In the genomic region with DNA sequence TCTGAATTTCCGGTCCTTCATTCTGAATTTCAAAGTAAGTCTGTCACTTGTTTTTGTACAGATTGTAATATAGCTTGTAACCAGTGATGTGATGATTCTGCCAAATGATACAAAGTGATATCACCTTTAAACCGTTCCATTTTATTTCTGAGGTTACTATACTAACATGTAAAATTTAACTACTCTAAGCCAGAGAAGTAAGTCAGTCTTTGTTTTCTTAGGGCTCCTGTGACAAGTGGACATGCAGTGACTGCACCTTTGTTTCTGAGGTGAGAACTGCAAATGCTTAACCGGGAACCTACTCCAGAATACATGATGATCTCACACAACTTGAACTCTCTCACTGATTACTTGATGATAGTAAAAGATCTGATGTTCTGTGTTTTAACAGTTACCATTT, we compare ENCODE assay signal across 8 mouse cellular contexts. TPM values are rescaled to one million over a fixed set of nuclear protein-coding genes. Genes with fewer than 3 reads are reported as not detected.
DNase-seq lines count a peak whose midpoint lies in the region; ATAC-seq and TF ChIP-seq lines count a peak whose summit lies in the region.

No protein-coding gene starts in this region.

- peaks cover 31% of the 10 kb centered on the region for H3K36me3 ChIP-seq in heart, embryonic 16.5 days (ENCODE audit: control insufficient read depth, insufficient read depth)
- peaks cover 23% of the 10 kb centered on the region for H3K36me3 ChIP-seq in hindbrain, embryonic 16.5 days (ENCODE audit: control insufficient read depth, insufficient read depth, low read length)
- H3K36me3 ChIP-seq in midbrain, embryonic 15.5 days (replicated peaks), result peaks cover 19% of the 10 kb centered on the region; the same call in 1 of the 2 replicates

- no peak overlapping the region for H3K9ac ChIP-seq in heart, embryonic 16.5 days (ENCODE audit: low read length)
- H3K9ac ChIP-seq in hindbrain, embryonic 16.5 days (ENCODE audit: low read depth, low read length), result no peak overlapping the region
- peak overlapping the region; percentile 32; the same call in 1 of the 2 replicates for H3K9ac ChIP-seq in midbrain, embryonic 15.5 days

- TF ChIP-seq CTCF in bone marrow macrophage, adult 2 months (IDR thresholded peaks at IDR 0.05; ENCODE audit: low read depth, low read length), result no peak

- no peak for ATAC-seq in heart, embryonic 16.5 days (replicated peaks; ENCODE audit: extremely low read depth, insufficient read depth, low FRiP score)
- no peak for ATAC-seq in hindbrain, embryonic 16.5 days
- ATAC-seq in midbrain, embryonic 15.5 days (replicated peaks), result no peak

- H3K27me3 ChIP-seq in heart, embryonic 16.5 days (ENCODE audit: control insufficient read depth, insufficient read depth, low read length), result no peaks in the 10 kb centered on the region
- no peaks in the 10 kb centered on the region for H3K27me3 ChIP-seq in hindbrain, embryonic 16.5 days (replicated peaks; ENCODE audit: control insufficient read depth, insufficient read depth, low read length)
- H3K27me3 ChIP-seq in midbrain, embryonic 15.5 days (replicated peaks), result no peaks in the 10 kb centered on the region

- no peak for TF ChIP-seq POLR2A in bone marrow macrophage, adult 2 months (IDR thresholded peaks at IDR 0.05; ENCODE audit: borderline replicate concordance, low read depth, low read length)

- H3K4me1 ChIP-seq in heart, embryonic 16.5 days (ENCODE audit: control insufficient read depth, insufficient read depth, low read length), result peaks cover 22% of the 10 kb centered on the region
- H3K4me1 ChIP-seq in bone marrow macrophage, adult 2 months (ENCODE audit: control insufficient read depth, insufficient read depth, low read length), result peaks cover 3% of the 10 kb centered on the region; the same call in 1 of the 2 replicates
- peaks cover 28% of the 10 kb centered on the region for H3K4me1 ChIP-seq in hindbrain, embryonic 16.5 days (ENCODE audit: control insufficient read depth, insufficient read depth, low read depth, low read length)
- H3K4me1 ChIP-seq in midbrain, embryonic 15.5 days, result peaks cover 38% of the 10 kb centered on the region

- WGBS in heart, embryonic 16.5 days, result 36% methylated on average over 3 of the region's 3 CpGs
- 32% methylated on average over 3 of the region's 3 CpGs for WGBS in hindbrain, embryonic 16.5 days
- 34% methylated on average over 3 of the region's 3 CpGs for whole genome bisulfite sequencing in midbrain, embryonic 15.5 days

- H3K4me2 ChIP-seq in heart, embryonic 16.5 days (ENCODE audit: low read depth, low read length), result peak overlapping the region; percentile 55
- H3K4me2 ChIP-seq in hindbrain, embryonic 16.5 days (ENCODE audit: low read length), result peak overlapping the region; percentile 46; the same call in 1 of the 2 replicates
- H3K4me2 ChIP-seq in midbrain, embryonic 15.5 days, result peak overlapping the region; percentile 75; the same call in 1 of the 2 replicates

- no peaks in the 10 kb centered on the region for H3K9me3 ChIP-seq in heart, embryonic 16.5 days (replicated peaks; ENCODE audit: control insufficient read depth, low read length)
- H3K9me3 ChIP-seq in hindbrain, embryonic 16.5 days (ENCODE audit: control insufficient read depth, low read length), result no peaks in the 10 kb centered on the region
- no peaks in the 10 kb centered on the region for H3K9me3 ChIP-seq in midbrain, embryonic 15.5 days

- H3K4me3 ChIP-seq in heart, embryonic 16.5 days (ENCODE audit: low read length), result no peak overlapping the region
- 0 out of 2 replicates have a peak overlapping the region, but pooled peaks have one; percentile 7 for H3K4me3 ChIP-seq in bone marrow macrophage, adult 2 months (ENCODE audit: insufficient read depth, low read length)
- H3K4me3 ChIP-seq in hindbrain, embryonic 16.5 days (ENCODE audit: low read length), result no peak overlapping the region; the same call in 1 of the 2 replicates
- no peak overlapping the region for H3K4me3 ChIP-seq in midbrain, embryonic 15.5 days

- no peak for DNase-seq in heart, adult 18-20 months
- no peak for DNase-seq in adrenal gland, adult 2 months
- no peak for DNase-seq in thymus, postnatal 36 days
- no peak for DNase-seq in cerebellum, adult 8-10 months

- H3K27ac ChIP-seq in heart, embryonic 16.5 days (ENCODE audit: low read length), result no peak overlapping the region
- no peak overlapping the region for H3K27ac ChIP-seq in bone marrow macrophage, adult 2 months (ENCODE audit: insufficient read depth, low read depth, low read length)
- H3K27ac ChIP-seq in hindbrain, embryonic 16.5 days (ENCODE audit: low read depth, low read length), result no peak overlapping the region
- H3K27ac ChIP-seq in midbrain, embryonic 15.5 days, result no peak overlapping the region

RNA-seq across cellular contexts. Expression of gene Zbtb37, which starts 3.4 kb away (rescaled TPM):
- 6.5 and 7.9 TPM in 2 replicates for polyA plus RNA-seq in heart, embryonic 16.5 days (2015; fragmentation: Nextera tagmentation; extraction: Ambion mirVana)
- 10 to 100 TPM; 14.2 to 15.7 TPM for total RNA-seq in heart, adult 18-20 months (2021)
- 8.2 and 8.3 TPM in 2 replicates for polyA plus RNA-seq in bone marrow macrophage, adult 2 months (2012; ENCODE audit: insufficient read depth, insufficient read length, missing spikeins)
- 9.6 and 11.8 TPM in 2 replicates for polyA plus RNA-seq in hindbrain, embryonic 16.5 days (2015; fragmentation: Nextera tagmentation; extraction: Ambion mirVana)
- polyA plus RNA-seq in midbrain, embryonic 15.5 days (2015; fragmentation: Nextera tagmentation; extraction: Ambion mirVana), result 14.1 and 15.3 TPM in 2 replicates
- total RNA-seq in adrenal gland, adult 2 months (2021), result 10 to 100 TPM; 13.1 to 16.0 TPM
- polyA plus RNA-seq in adrenal gland, adult 2 months (2012; rRNA removed), result 0.45 and 0.57 TPM in 2 replicates

RNA-seq across cellular contexts. Expression of gene Dars2, which starts 32.5 kb away (rescaled TPM):
- 29.3 and 30.9 TPM in 2 replicates for polyA plus RNA-seq in heart, embryonic 16.5 days (2015; fragmentation: Nextera tagmentation; extraction: Ambion mirVana)
- total RNA-seq in heart, adult 18-20 months (2021), result 10 to 100 TPM; 25.3 to 28.4 TPM
- polyA plus RNA-seq in bone marrow macrophage, adult 2 months (2012; ENCODE audit: insufficient read depth, insufficient read length, missing spikeins), result 11.3 and 15.2 TPM in 2 replicates
- 28.5 and 29.0 TPM in 2 replicates for polyA plus RNA-seq in hindbrain, embryonic 16.5 days (2015; fragmentation: Nextera tagmentation; extraction: Ambion mirVana)
- 24.4 and 24.8 TPM in 2 replicates for polyA plus RNA-seq in midbrain, embryonic 15.5 days (2015; fragmentation: Nextera tagmentation; extraction: Ambion mirVana)
- 10 to 100 TPM; 26.5 to 27.4 TPM for total RNA-seq in adrenal gland, adult 2 months (2021)
- polyA plus RNA-seq in adrenal gland, adult 2 months (2012; rRNA removed), result 6.9 and 11.5 TPM in 2 replicates

RNA-seq across cellular contexts. Expression of gene Cenpl, which starts 32.5 kb away (rescaled TPM):
- polyA plus RNA-seq in heart, embryonic 16.5 days (2015; fragmentation: Nextera tagmentation; extraction: Ambion mirVana), result 21.0 and 22.9 TPM in 2 replicates
- total RNA-seq in heart, adult 18-20 months (2021), result 1 to 10 TPM; 1.0 to 1.2 TPM
- polyA plus RNA-seq in bone marrow macrophage, adult 2 months (2012; ENCODE audit: insufficient read depth, insufficient read length, missing spikeins), result 21.5 and 22.1 TPM in 2 replicates
- polyA plus RNA-seq in hindbrain, embryonic 16.5 days (2015; fragmentation: Nextera tagmentation; extraction: Ambion mirVana), result 10.4 and 11.7 TPM in 2 replicates
- 10.0 and 12.2 TPM in 2 replicates for polyA plus RNA-seq in midbrain, embryonic 15.5 days (2015; fragmentation: Nextera tagmentation; extraction: Ambion mirVana)
- total RNA-seq in adrenal gland, adult 2 months (2021), result 1 to 10 TPM; 1.8 to 2.5 TPM
- polyA plus RNA-seq in adrenal gland, adult 2 months (2012; rRNA removed), result 0.19 and 0.35 TPM in 2 replicates

RNA-seq across cellular contexts. Expression of gene Serpinc1, which starts 59.6 kb away (rescaled TPM):
- 2.0 and 2.2 TPM in 2 replicates for polyA plus RNA-seq in heart, embryonic 16.5 days (2015; fragmentation: Nextera tagmentation; extraction: Ambion mirVana)
- total RNA-seq in heart, adult 18-20 months (2021), result under 1 TPM; 0.07 to 0.36 TPM
- polyA plus RNA-seq in bone marrow macrophage, adult 2 months (2012; ENCODE audit: insufficient read depth, insufficient read length, missing spikeins), result 0.92 and 1.0 TPM in 2 replicates
- 2.7 and 3.1 TPM in 2 replicates for polyA plus RNA-seq in hindbrain, embryonic 16.5 days (2015; fragmentation: Nextera tagmentation; extraction: Ambion mirVana)
- polyA plus RNA-seq in midbrain, embryonic 15.5 days (2015; fragmentation: Nextera tagmentation; extraction: Ambion mirVana), result 3.9 and 4.4 TPM in 2 replicates
- total RNA-seq in adrenal gland, adult 2 months (2021), result 1 to 10 TPM in 1 of 2 experiments, under 1 TPM in 1; 0.62 to 9.3 TPM
- polyA plus RNA-seq in adrenal gland, adult 2 months (2012; rRNA removed), result 0.42 and 5.0 TPM in 2 replicates
